Mouse (Mus musculus) embryonic facial prominence, embryonic 10.5 days (tissue): ENCODE results near the gene Uso1. TPM values are rescaled to one million over a fixed set of nuclear protein-coding genes. Genes with fewer than 3 reads are reported as not detected.
A peak's percentile ranks its signal among the peaks of the same experiment; 100 is the strongest.
"Not testable (repeated sequence)": the region's sequence is repeated elsewhere in the genome, so short reads cannot be mapped to it uniquely, and the experiment has no call there.

Source experiments
- DNase-seq: peaks from one replicate; pipeline ENCODE4 v3.0.0-alpha.2; 2017; ENCODE audit warnings: low spot score
- H3K27ac ChIP-seq: fragments of 300-500 bp; sonication (generic); replicated peaks from 2 replicates; pipeline ENCODE4 v1.5.1; 2016; ENCODE audit warnings: mild to moderate bottlenecking
- H3K27me3 ChIP-seq: fragments of 300-500 bp; sonication (generic); replicated peaks from 2 replicates; pipeline ENCODE4 v1.6.1; 2016; ENCODE audit warnings: low read depth, mild to moderate bottlenecking; ENCODE audit not compliant: poor library complexity, severe bottlenecking
- H3K36me3 ChIP-seq: fragments of 300-500 bp; sonication (generic); replicated peaks from 2 replicates; pipeline ENCODE4 v1.6.1; 2016; ENCODE audit warnings: mild to moderate bottlenecking, moderate library complexity
- H3K4me1 ChIP-seq: fragments of 300-500 bp; sonication (generic); 2 replicates; pipeline ENCODE4 v1.6.1; 2016
- H3K4me3 ChIP-seq: fragments of 300-500 bp; sonication (generic); 2 replicates; pipeline ENCODE4 v1.5.1; 2016; ENCODE audit warnings: mild to moderate bottlenecking, moderate library complexity
- H3K9me3 ChIP-seq: fragments of 300-500 bp; sonication (generic); 2 replicates; pipeline ENCODE4 v1.6.1; 2016; ENCODE audit warnings: mild to moderate bottlenecking
- WGBS: fragments of 180-500 bp; shearing (Covaris S2); methylation state at CpG from one replicate; pipeline ENCODE4 v1.1.7; 2016; 5-methylcytosine and 5-hydroxymethylcytosine counted together
- polyA plus RNA-seq: library from polyadenylated mRNA; unstranded; fragments of >200 nt; fragmentation: Nextera tagmentation; extraction: Ambion mirVana; gene quantifications from 2 replicates; pipeline ENCODE4 v1.2.1, GENCODE M21; 2016

Gene Uso1
- polyA plus RNA-seq, 1 experiment from 2014 or later = 38.0 TPM

- no peaks in the 10 kb centered on the region for H3K27me3 ChIP-seq
- peaks cover 27% of the 10 kb centered on the region for H3K36me3 ChIP-seq
- no peak overlapping the region for H3K4me3 ChIP-seq
- no peak overlapping the region for H3K27ac ChIP-seq
- H3K4me1 ChIP-seq = peaks cover 18% of the 10 kb centered on the region
- 0 out of 2 replicates have a peak, but pooled peaks cover 2% of the 10 kb centered on the region for H3K9me3 ChIP-seq
- no peak for DNase-seq
- 91% methylated on average over 6 of the region's 6 CpGs for whole genome bisulfite sequencing
Observed at GRCm38 (mm10) chr5:92130040-92130682, 7.6 kb upstream of the Uso1 start.

DNA sequence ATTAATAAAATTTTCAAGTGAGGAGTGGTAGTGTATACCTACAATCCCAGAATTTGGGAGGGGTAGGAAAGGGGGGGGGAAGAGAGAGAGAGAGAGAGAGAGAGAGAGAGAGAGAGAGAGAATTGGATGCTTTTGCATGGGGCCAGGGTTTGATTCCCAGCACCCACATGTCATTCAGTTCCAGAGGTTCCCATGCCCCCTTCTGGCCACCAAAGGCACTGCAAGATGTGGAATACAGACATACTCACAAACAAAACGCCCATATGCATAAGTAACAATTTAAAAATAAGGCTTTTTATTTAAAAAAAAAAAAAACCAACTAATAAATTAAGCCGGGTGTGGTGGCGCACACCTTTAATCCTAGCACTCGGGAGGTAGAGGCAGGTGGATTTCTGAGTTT is 5.6 kb upstream of the Uso1 start:
- no peak overlapping the region for H3K27ac ChIP-seq
- H3K36me3 ChIP-seq = peaks cover 26% of the 10 kb centered on the region
- DNase-seq = no peak
- H3K27me3 ChIP-seq = no peaks in the 10 kb centered on the region; the same call in 1 of the 2 replicates
- peaks cover 24% of the 10 kb centered on the region for H3K4me1 ChIP-seq
- H3K4me3 ChIP-seq = no peak overlapping the region
- 95% methylated on average over 4 of the region's 4 CpGs for WGBS
- H3K9me3 ChIP-seq = 0 out of 2 replicates have a peak, but pooled peaks cover 2% of the 10 kb centered on the region

GRCm38 (mm10) chr5:92133006-92133405 is 4.7 kb upstream of the Uso1 start:
- H3K27ac ChIP-seq, H3K9me3 ChIP-seq, H3K4me3 ChIP-seq, H3K27me3 ChIP-seq, DNase-seq: not testable (repeated sequence)
- H3K4me1 ChIP-seq = peaks cover 18% of the 10 kb centered on the region
- WGBS = 75% methylated on average over 4 of the region's 4 CpGs
- H3K36me3 ChIP-seq = peaks cover 26% of the 10 kb centered on the region

- H3K9me3 ChIP-seq = 0 out of 2 replicates have a peak, but pooled peaks cover 2% of the 10 kb centered on the region
- no peak overlapping the region for H3K27ac ChIP-seq
- DNase-seq = no peak
- peaks cover 26% of the 10 kb centered on the region for H3K36me3 ChIP-seq
- H3K27me3 ChIP-seq = no peaks in the 10 kb centered on the region; the same call in 1 of the 2 replicates
- 86% methylated on average over 3 of the region's 3 CpGs for WGBS
- H3K4me1 ChIP-seq = peaks cover 22% of the 10 kb centered on the region
- H3K4me3 ChIP-seq = no peak overlapping the region
Observed at GRCm38 (mm10) chr5:92134934-92135333, 2.8 kb upstream of the Uso1 start.

DNA sequence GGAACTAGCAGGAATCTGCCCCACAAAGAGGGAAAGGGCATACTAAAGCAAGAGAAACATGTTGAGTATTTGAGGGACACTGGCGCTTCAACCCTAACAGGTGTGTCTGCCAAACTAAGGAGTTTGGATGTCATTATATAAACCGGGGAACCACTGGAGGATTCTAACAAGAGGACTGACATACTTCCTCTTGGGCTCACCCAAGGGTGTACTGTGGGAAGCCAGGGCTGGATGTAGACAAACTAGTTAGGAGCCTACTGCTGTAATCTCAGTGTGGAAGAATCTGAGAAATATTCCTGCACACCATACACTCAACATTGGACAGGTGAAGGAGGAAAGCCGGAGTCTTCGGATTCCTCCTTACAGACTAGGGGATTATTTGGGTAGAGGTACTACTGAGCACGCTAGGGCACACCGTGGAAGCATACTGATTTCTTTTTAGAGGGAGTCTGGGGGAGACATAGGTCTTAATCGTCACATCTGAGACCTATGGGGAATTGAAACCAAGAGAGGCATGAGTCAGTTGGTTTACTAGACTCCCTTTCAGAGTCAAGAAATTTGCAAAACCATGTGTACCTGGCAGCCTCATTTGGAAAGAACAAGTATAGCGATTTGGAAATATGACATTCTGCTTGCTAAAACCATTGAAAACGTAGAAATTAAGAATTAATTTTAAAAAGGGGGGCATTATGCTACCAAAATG is 1.1 kb upstream of the Uso1 start:
- WGBS = 67% methylated on average over 9 of the region's 9 CpGs

DNA sequence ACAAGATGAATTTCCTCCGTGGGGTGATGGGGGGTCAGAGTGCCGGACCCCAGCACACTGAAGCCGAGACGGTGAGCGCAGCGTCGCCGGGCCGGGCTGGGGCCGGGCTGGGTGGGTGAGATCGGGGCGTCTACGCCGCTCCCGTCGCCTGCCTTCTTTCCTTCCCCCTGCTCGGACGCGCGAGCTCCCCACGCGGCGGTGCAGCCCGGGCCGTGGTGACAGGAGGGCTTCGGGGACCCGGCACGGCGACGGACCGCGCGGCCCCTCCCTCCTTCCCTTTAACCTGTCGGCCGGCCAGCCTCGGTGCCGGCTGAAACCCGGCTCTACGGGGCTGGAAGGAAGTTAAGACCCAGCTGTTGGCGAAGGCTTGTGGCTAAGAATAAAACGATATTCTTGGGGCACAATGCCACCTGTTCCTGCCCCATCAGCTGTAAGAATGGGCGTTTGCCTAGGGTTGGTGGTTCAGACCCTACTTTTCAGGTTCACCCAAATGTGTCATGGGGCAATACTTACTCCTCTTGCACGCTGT is 419 bp downstream of the Uso1 start:
- peaks cover 3% of the 10 kb centered on the region; the same call in 1 of the 2 replicates for H3K36me3 ChIP-seq
- DNase-seq = peak; percentile 69
- H3K4me3 ChIP-seq = peak overlapping the region; percentile 89
- H3K27ac ChIP-seq = peak overlapping the region; percentile 91
- H3K4me1 ChIP-seq = peaks cover 26% of the 10 kb centered on the region
- WGBS = under 1% methylated on average over 43 of the region's 43 CpGs
- no peaks in the 10 kb centered on the region; the same call in 1 of the 2 replicates for H3K27me3 ChIP-seq
- H3K9me3 ChIP-seq = no peaks in the 10 kb centered on the region

More for the DNA sequence above, 1.1 kb upstream of the Uso1 start:
- no peak for DNase-seq
- peaks cover 13% of the 10 kb centered on the region for H3K36me3 ChIP-seq
- H3K27ac ChIP-seq = no peak overlapping the region; the same call in 1 of the 2 replicates
- peak overlapping the region; percentile 89 for H3K4me3 ChIP-seq
- no peaks in the 10 kb centered on the region; the same call in 1 of the 2 replicates for H3K27me3 ChIP-seq
- H3K9me3 ChIP-seq = no peaks in the 10 kb centered on the region
- H3K4me1 ChIP-seq = peaks cover 23% of the 10 kb centered on the region

DNA sequence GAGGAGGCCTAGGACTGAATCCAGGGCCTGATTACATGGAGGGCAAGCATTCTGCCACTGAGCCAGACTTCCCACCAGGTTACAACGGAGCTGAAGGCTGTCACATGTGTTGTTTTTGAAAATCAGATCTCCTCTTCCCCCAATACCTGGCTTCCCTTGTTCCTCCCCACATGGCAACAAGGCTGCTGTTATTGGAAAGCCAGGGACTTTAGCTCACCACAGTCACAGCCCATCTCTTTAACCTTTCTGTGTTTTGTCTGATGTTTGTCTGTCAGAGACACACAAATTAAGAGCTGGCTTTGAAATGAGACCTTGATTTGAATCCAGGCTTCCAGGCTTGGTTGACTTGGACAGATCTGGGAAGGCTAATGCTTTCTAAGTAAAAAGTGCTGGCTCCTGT is 1.5 kb downstream of the Uso1 start:
- H3K4me1 ChIP-seq = peaks cover 26% of the 10 kb centered on the region
- H3K27ac ChIP-seq = no peak overlapping the region
- no peaks in the 10 kb centered on the region for H3K36me3 ChIP-seq
- H3K27me3 ChIP-seq = no peaks in the 10 kb centered on the region; the same call in 1 of the 2 replicates
- 38% methylated on average over 1 of the region's 1 CpGs for WGBS
- DNase-seq = no peak
- peak overlapping the region; percentile 89 for H3K4me3 ChIP-seq
- no peaks in the 10 kb centered on the region for H3K9me3 ChIP-seq

DNA sequence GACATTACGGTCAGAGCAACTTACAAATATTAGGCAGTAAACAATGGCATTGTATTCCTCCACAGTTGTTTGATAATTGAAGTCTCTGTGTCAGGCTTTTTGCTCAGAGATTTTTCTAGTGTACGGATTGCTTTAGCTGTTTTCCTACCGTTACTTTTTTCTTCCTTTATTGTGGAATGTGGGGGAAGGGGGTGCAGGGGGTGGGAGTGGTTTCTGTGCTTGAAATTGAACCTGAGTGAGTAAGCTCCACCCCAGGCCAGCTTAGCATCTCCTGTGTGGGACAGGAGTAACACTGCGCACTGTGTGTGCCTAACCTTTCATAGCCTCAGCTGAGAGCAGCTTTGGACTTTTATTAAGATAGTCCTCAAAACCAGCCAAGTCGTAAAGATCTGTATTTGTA is 4.0 kb downstream of the Uso1 start:
- peaks cover 22% of the 10 kb centered on the region for H3K4me1 ChIP-seq
- no peaks in the 10 kb centered on the region for H3K27me3 ChIP-seq
- no peaks in the 10 kb centered on the region for H3K9me3 ChIP-seq
- no peak overlapping the region for H3K27ac ChIP-seq
- DNase-seq = no peak
- WGBS = 82% methylated on average over 5 of the region's 5 CpGs
- peaks cover 10% of the 10 kb centered on the region for H3K36me3 ChIP-seq
- no peak overlapping the region for H3K4me3 ChIP-seq

GRCm38 (mm10) chr5:92142481-92142880 is 4.7 kb downstream of the Uso1 start:
- H3K4me1 ChIP-seq = peaks cover 20% of the 10 kb centered on the region
- peaks cover 12% of the 10 kb centered on the region for H3K36me3 ChIP-seq
- WGBS = 87% methylated on average over 3 of the region's 3 CpGs
- no peaks in the 10 kb centered on the region for H3K9me3 ChIP-seq
- no peak overlapping the region for H3K27ac ChIP-seq
- no peaks in the 10 kb centered on the region for H3K27me3 ChIP-seq
- no peak overlapping the region for H3K4me3 ChIP-seq
- DNase-seq = no peak

- Histone ChIP-seq H3K27me3 (no peaks in the 10 kb centered on the region), H3K4me3 (no peak overlapping the region), H3K9me3 (no peaks in the 10 kb centered on the region), H3K36me3 (peaks cover 12% of the 10 kb centered on the region), H3K4me1 (peaks cover 17% of the 10 kb centered on the region), H3K27ac (no peak overlapping the region)
- DNase-seq = no peak
- WGBS = 95% methylated on average over 6 of the region's 6 CpGs
Observed at GRCm38 (mm10) chr5:92143665-92144064, 5.9 kb downstream of the Uso1 start.

DNA sequence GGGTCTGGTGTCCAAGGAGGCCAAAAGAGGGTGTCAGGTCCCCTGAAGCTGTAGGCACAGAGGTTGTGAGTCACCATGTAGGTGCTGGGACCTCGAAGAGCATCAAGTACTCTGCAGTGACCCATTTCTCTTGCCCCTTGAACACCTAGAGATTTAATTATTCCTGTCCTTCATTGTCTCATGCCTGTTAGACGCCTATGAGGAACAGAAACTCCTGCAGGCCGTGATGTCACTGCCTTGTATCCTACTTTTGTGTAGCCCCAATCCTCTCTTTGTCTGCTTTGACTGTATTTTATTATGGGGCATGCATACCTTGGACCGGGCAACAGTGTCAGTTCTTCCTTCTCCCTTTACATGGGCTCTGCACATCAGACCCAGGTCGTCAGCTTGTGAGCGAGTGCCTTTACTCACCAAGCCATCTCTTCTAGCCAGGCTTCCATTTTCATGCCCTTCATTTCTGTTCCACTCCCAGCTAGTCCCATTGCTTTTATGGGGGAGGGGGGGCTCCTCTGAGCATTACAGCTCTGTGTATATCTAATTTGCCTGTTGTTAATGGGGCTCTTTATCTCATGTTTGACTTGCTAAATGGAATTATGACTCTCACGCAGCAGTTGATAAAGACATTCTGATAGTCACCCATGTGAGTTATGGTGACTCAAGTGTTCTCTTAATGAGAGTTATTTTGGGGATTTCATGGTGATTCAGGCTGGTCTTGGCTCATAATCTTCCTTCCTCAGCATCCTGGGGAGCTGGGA is 7.4 kb downstream of the Uso1 start:
- no peaks in the 10 kb centered on the region for H3K27me3 ChIP-seq
- 93% methylated on average over 7 of the region's 7 CpGs for WGBS
- no peak overlapping the region for H3K27ac ChIP-seq
- peaks cover 4% of the 10 kb centered on the region; the same call in 1 of the 2 replicates for H3K4me1 ChIP-seq
- DNase-seq = no peak
- no peak overlapping the region for H3K4me3 ChIP-seq
- no peaks in the 10 kb centered on the region for H3K9me3 ChIP-seq
- peaks cover 12% of the 10 kb centered on the region for H3K36me3 ChIP-seq

GRCm38 (mm10) chr5:92148248-92148647 is 10.5 kb downstream of the Uso1 start:
- no peaks in the 10 kb centered on the region for H3K27me3 ChIP-seq
- H3K36me3 ChIP-seq = peaks cover 23% of the 10 kb centered on the region
- H3K4me1 ChIP-seq = no peaks in the 10 kb centered on the region
- H3K4me3 ChIP-seq = no peak overlapping the region
- WGBS = 88% methylated on average over 3 of the region's 3 CpGs
- H3K27ac ChIP-seq = no peak overlapping the region
- no peak for DNase-seq
- no peaks in the 10 kb centered on the region for H3K9me3 ChIP-seq
